In the genomic region with DNA sequence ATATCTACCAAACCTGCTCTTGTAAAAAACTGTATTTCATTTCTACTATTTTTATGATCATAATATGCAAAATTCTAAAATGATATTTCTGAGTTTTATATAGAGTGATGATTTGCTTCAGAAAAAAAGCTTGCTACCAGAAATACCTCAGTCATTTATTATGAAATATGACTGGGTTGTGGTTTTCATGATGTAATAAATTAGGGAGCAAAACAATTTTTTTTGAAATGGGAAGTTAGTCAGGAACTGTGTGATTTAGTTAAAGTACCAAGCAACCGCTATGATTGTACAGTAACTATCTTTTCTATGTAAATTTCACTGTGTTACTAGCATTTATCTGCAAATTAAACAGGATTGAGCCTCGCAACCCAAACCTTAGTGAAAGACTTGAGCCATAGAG, we compare ENCODE assay signal across 16 mouse cellular contexts.
"Had no signal": no experiment of that assay in that cellular context is flagged by ENCODE, and none has a peak within 500 bp of the region (broad histone marks: within the 10 kb centered on the region; RNA-seq: fewer than 3 reads in every experiment).

No protein-coding gene starts in this region.

- DNase-seq: retina, postnatal 1 day; right cerebral cortex, adult 18-20 months; right cerebral cortex, postnatal 14 days; right cerebral cortex, postnatal 25 days; right cerebral cortex, postnatal 4 days; spleen, adult 18-20 months; thymus, adult 18-20 months; thymus, adult 2 months; thymus, postnatal 14 days; thymus, postnatal 25 days; thymus, postnatal 36 days; thymus, postnatal 4 days had no signal

- H3K9me3 ChIP-seq: neural tube, embryonic 13.5 days; neural tube, embryonic 15.5 days; stomach, embryonic 15.5 days had no signal

- H3K4me3 ChIP-seq: neural tube, embryonic 13.5 days; neural tube, embryonic 15.5 days; stomach, embryonic 15.5 days had no signal

- H3K27me3 ChIP-seq: neural tube, embryonic 13.5 days; neural tube, embryonic 15.5 days; stomach, embryonic 15.5 days had no signal

- H3K4me1 ChIP-seq: neural tube, embryonic 13.5 days; neural tube, embryonic 15.5 days; stomach, embryonic 15.5 days had no signal

- H3K9ac ChIP-seq: neural tube, embryonic 13.5 days; neural tube, embryonic 15.5 days; stomach, embryonic 15.5 days had no signal

- H3K4me2 ChIP-seq: neural tube, embryonic 13.5 days; neural tube, embryonic 15.5 days; stomach, embryonic 15.5 days had no signal

- H3K27ac ChIP-seq: neural tube, embryonic 13.5 days; neural tube, embryonic 15.5 days; stomach, embryonic 15.5 days; stomach, postnatal 0 days had no signal

- H3K36me3 ChIP-seq: neural tube, embryonic 13.5 days; neural tube, embryonic 15.5 days; stomach, embryonic 15.5 days had no signal
